Mouse (Mus musculus) MEL (cell line): ENCODE measurements around the gene Bcr. TPM values are rescaled to one million over a fixed set of nuclear protein-coding genes. Genes with fewer than 3 reads are reported as not detected.

ENCODE experiments used
- DNase-seq: peaks from one replicate; pipeline ENCODE4 v3.0.0; 2011; ENCODE audit warnings: low read depth, low spot score
- H3K27ac ChIP-seq: 2 replicates; pipeline ENCODE4 v1.5.1; 2012; ENCODE audit warnings: low read depth, mild to moderate bottlenecking, control low read depth, low read length, moderate library complexity; ENCODE audit not compliant: control insufficient read depth
- H3K27me3 ChIP-seq, 2 experiments: fragments of 150-350 bp in 1 of 2; sonication (generic) in 1 of 2; 2 replicates each; pipeline ENCODE4 v1.6.1; 2012; ENCODE audit warnings: low read length in 2 of 2, mild to moderate bottlenecking in 2 of 2, improper control_type of control experiment in 1 of 2, moderate library complexity in 1 of 2; ENCODE audit not compliant: insufficient read depth in 2 of 2, control insufficient read depth in 1 of 2
- H3K36me3 ChIP-seq, 2 experiments: 2 replicates each; pipeline ENCODE4 v1.6.1; 2012 to 2014; ENCODE audit warnings: low read length in 2 of 2, improper control_type of control experiment in 1 of 2, inconsistent platforms in 1 of 2, mild to moderate bottlenecking in 1 of 2; ENCODE audit not compliant: insufficient read depth in 2 of 2, control insufficient read depth in 1 of 2
- H3K4me1 ChIP-seq, 2 experiments: fragments of 150-350 bp in 1 of 2; sonication (generic) in 1 of 2; 2 replicates each; pipeline ENCODE4 v1.6.1; 2012; ENCODE audit warnings: low read length in 2 of 2, improper control_type of control experiment in 1 of 2, mild to moderate bottlenecking in 1 of 2; ENCODE audit not compliant: insufficient read depth in 2 of 2, control insufficient read depth in 1 of 2
- H3K4me3 ChIP-seq, 2 experiments: fragments of 150-350 bp in 1 of 2; sonication (generic) in 1 of 2; 2 replicates each; pipeline ENCODE4 v1.5.1; 2012; ENCODE audit warnings: low read depth in 2 of 2, low read length in 2 of 2, mild to moderate bottlenecking in 2 of 2, moderate library complexity in 2 of 2, control low read depth in 1 of 2, improper control_type of control experiment in 1 of 2; ENCODE audit not compliant: control insufficient read depth in 1 of 2, insufficient read depth in 1 of 2
- H3K79me2 ChIP-seq: 2 replicates; pipeline ENCODE4 v1.6.1; 2012; ENCODE audit warnings: mild to moderate bottlenecking, low read length, moderate library complexity; ENCODE audit not compliant: control insufficient read depth, poor library complexity, insufficient read depth
- H3K9ac ChIP-seq: 2 replicates; pipeline ENCODE4 v1.6.1; 2012; ENCODE audit warnings: low read depth, mild to moderate bottlenecking, control low read depth, low read length, moderate library complexity; ENCODE audit not compliant: control insufficient read depth, poor library complexity, severe bottlenecking
- H3K9me3 ChIP-seq: fragments of 150-350 bp; sonication (generic); replicated peaks from 2 replicates; pipeline ENCODE4 v1.6.1; 2012; ENCODE audit warnings: mild to moderate bottlenecking, low read length, improper control_type of control experiment, moderate library complexity; ENCODE audit not compliant: insufficient read depth
- BHLHE40 ChIP-seq: IDR thresholded peaks from 2 replicates; pipeline ENCODE4 v1.6.1; 2012; ENCODE audit warnings: low read depth, mild to moderate bottlenecking, inconsistent platforms, low read length, improper control_type of control experiment, borderline replicate concordance
- EP300 ChIP-seq, 2 experiments: IDR thresholded peaks; 2 replicates each; pipeline ENCODE4 v1.6.1; 2011; ENCODE audit warnings: improper control_type of control experiment in 2 of 2, low read length in 2 of 2, low read depth in 1 of 2, mild to moderate bottlenecking in 1 of 2
- GABPA ChIP-seq: IDR thresholded peaks from 2 replicates; pipeline ENCODE4 v1.6.1; 2012; ENCODE audit warnings: low read depth, mild to moderate bottlenecking, inconsistent platforms, low read length, improper control_type of control experiment, moderate library complexity
- GATA1 ChIP-seq: IDR thresholded peaks from 2 replicates; pipeline ENCODE4 v1.6.1; 2011; ENCODE audit warnings: low read depth, low read length, improper control_type of control experiment
- JUND ChIP-seq: IDR thresholded peaks from 2 replicates; pipeline ENCODE4 v1.6.1; 2011; ENCODE audit warnings: low read depth, mild to moderate bottlenecking, improper control_type of control experiment, low read length
- KAT2A ChIP-seq: conservative IDR thresholded peaks from 2 replicates; pipeline ENCODE4 v1.6.1; 2012; ENCODE audit warnings: low read depth, low read length, improper control_type of control experiment, inconsistent platforms
- MAFK ChIP-seq: IDR thresholded peaks from 2 replicates; pipeline ENCODE4 v1.6.1; 2011; ENCODE audit warnings: low read depth, mild to moderate bottlenecking, low read length, improper control_type of control experiment, borderline replicate concordance
- MAX ChIP-seq: IDR thresholded peaks from 2 replicates; pipeline ENCODE4 v1.6.1; 2011; ENCODE audit warnings: low read length, improper control_type of control experiment
- MYB ChIP-seq: IDR thresholded peaks from 2 replicates; pipeline ENCODE4 v1.6.1; 2011; ENCODE audit warnings: mild to moderate bottlenecking, low read depth, low read length, improper control_type of control experiment
- MYC ChIP-seq: IDR thresholded peaks from 2 replicates; pipeline ENCODE4 v1.6.1; 2011; ENCODE audit warnings: low read depth, mild to moderate bottlenecking, low read length, improper control_type of control experiment, moderate library complexity
- NELFE ChIP-seq: IDR thresholded peaks from 2 replicates; pipeline ENCODE4 v1.6.1; 2011; ENCODE audit warnings: low read depth, low read length, improper control_type of control experiment
- POLR2A ChIP-seq, 2 experiments: IDR thresholded peaks; 2 replicates each; pipeline ENCODE4 v1.6.1; 2011 to 2012; ENCODE audit warnings: low read length in 2 of 2, mild to moderate bottlenecking in 2 of 2, control low read depth in 1 of 2, improper control_type of control experiment in 1 of 2, low read depth in 1 of 2, moderate library complexity in 1 of 2; ENCODE audit not compliant: control insufficient read depth in 1 of 2, insufficient read depth in 1 of 2, poor library complexity in 1 of 2
- RAD21 ChIP-seq: IDR thresholded peaks from 2 replicates; pipeline ENCODE4 v1.6.1; 2011; ENCODE audit warnings: mild to moderate bottlenecking, low read depth, low read length, improper control_type of control experiment
- SIN3A ChIP-seq: IDR thresholded peaks from 2 replicates; pipeline ENCODE4 v1.6.1; 2012; ENCODE audit warnings: low read length, improper control_type of control experiment, inconsistent platforms
- TBP ChIP-seq: IDR thresholded peaks from 2 replicates; pipeline ENCODE4 v1.8.0; 2011; ENCODE audit warnings: low read depth, low read length, improper control_type of control experiment
- TCF12 ChIP-seq: IDR thresholded peaks from 2 replicates; pipeline ENCODE4 v1.6.1; 2014; ENCODE audit warnings: low read depth, mild to moderate bottlenecking, inconsistent platforms, low read length, improper control_type of control experiment, moderate library complexity
- UBTF ChIP-seq: IDR thresholded peaks from 2 replicates; pipeline ENCODE4 v1.6.1; 2012; ENCODE audit warnings: low read depth, mild to moderate bottlenecking, inconsistent platforms, low read length, improper control_type of control experiment, moderate library complexity, borderline replicate concordance; ENCODE audit not compliant: insufficient read depth
- USF2 ChIP-seq, 2 experiments: IDR thresholded peaks; 2 replicates each; pipeline ENCODE4 v1.6.1; 2011 to 2012; ENCODE audit warnings: improper control_type of control experiment in 2 of 2, low read length in 2 of 2, borderline replicate concordance in 1 of 2, inconsistent platforms in 1 of 2, low read depth in 1 of 2, mild to moderate bottlenecking in 1 of 2; ENCODE audit not compliant: insufficient read depth in 1 of 2
- ZKSCAN1 ChIP-seq: IDR thresholded peaks from 2 replicates; pipeline ENCODE4 v1.6.1; 2012; ENCODE audit warnings: low read depth, mild to moderate bottlenecking, inconsistent platforms, low read length, improper control_type of control experiment, moderate library complexity
- ZNF384 ChIP-seq: IDR thresholded peaks from 2 replicates; pipeline ENCODE4 v1.6.1; 2012; ENCODE audit warnings: low read depth, mild to moderate bottlenecking, inconsistent platforms, low read length, improper control_type of control experiment
- polyA plus RNA-seq, 2 experiments: library from polyadenylated mRNA; stranded (reverse) in 1 of 2; unstranded in 1 of 2; fragments of >175 nt in 1 of 2; fragments of >200 nt in 1 of 2; gene quantifications; 2 replicates each; pipeline versions ENCODE4 v1.2.1 to v1.2.4; 2012; ENCODE audit warnings: low replicate concordance in 2 of 2, low read depth in 1 of 2; ENCODE audit not compliant: insufficient read length in 2 of 2, insufficient read depth in 1 of 2, missing spikeins in 1 of 2
- total RNA-seq: library from RNA; depleted of rRNA; stranded (reverse); fragments of 300-350 nt; gene quantifications from 2 replicates; pipeline ENCODE4 v1.2.3, GENCODE M21; 2012

Gene Bcr
- total and polyA plus RNA-seq, 3 experiments = not detected

DNA sequence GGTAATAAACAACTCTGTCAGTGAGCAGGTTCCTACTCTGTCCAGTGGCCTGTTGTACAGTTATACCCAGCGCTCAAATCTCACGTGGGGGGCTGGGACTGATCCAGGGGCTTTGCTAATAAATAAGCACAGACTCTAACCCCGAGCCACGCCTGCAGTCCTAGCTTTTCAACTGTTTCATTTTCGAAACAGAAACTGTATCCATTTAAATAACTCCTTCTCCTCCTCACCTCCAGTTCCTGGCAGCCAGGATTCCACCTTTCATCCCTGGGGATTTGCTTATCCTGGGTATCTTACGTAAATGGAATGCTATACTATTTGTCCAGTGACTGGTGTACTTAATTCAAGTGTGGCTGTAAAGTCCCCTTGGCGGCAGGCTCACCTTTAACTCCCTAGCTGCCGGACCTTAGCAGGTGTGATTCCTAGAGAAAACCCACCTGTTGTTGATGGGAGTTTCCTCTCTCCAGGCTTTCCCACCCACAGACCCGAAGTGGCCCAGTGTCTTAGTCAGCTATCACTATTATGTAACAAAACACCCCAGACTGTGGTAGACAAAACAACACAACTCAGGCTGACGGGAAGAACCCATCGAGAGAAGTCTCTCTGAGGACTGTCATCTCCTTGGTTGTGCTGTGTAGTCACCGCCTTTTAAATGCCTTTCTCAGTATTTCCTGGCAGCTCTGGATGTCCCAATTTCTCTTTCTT, 8.4 kb downstream of the Bcr start:
- H3K27me3 ChIP-seq = no peaks in the 10 kb centered on the region
- H3K9ac ChIP-seq = no peak overlapping the region
- H3K27ac ChIP-seq = no peak overlapping the region
- TF ChIP-seq UBTF = no peak
- TF ChIP-seq SIN3A = no peak
- no peak for TF ChIP-seq GABPA
- no peak for TF ChIP-seq EP300 (IDR thresholded peaks at IDR 0.05; ENCODE audit: low read depth in 1 of 2, low read length in 2 of 2)
- TF ChIP-seq NELFE = no peak
- no peak for TF ChIP-seq TBP
- TF ChIP-seq JUND = no peak
- no peak for TF ChIP-seq GATA1
- TF ChIP-seq ZNF384 = no peak
- TF ChIP-seq MYB = no peak
- no peak for TF ChIP-seq RAD21
- no peak for TF ChIP-seq POLR2A (IDR thresholded peaks at IDR 0.05; ENCODE audit: control insufficient read depth in 1 of 2, insufficient read depth in 1 of 2, low read depth in 1 of 2, low read length in 2 of 2, poor library complexity in 1 of 2)
- no peak for TF ChIP-seq MAFK
- no peak for TF ChIP-seq MAX
- TF ChIP-seq TCF12 = no peak
- H3K36me3 ChIP-seq = no peaks in the 10 kb centered on the region
- H3K4me3 ChIP-seq = no peak overlapping the region
- DNase-seq = no peak
- no peaks in the 10 kb centered on the region for H3K79me2 ChIP-seq
- H3K9me3 ChIP-seq = no peaks in the 10 kb centered on the region
- no peaks in the 10 kb centered on the region for H3K4me1 ChIP-seq

DNA sequence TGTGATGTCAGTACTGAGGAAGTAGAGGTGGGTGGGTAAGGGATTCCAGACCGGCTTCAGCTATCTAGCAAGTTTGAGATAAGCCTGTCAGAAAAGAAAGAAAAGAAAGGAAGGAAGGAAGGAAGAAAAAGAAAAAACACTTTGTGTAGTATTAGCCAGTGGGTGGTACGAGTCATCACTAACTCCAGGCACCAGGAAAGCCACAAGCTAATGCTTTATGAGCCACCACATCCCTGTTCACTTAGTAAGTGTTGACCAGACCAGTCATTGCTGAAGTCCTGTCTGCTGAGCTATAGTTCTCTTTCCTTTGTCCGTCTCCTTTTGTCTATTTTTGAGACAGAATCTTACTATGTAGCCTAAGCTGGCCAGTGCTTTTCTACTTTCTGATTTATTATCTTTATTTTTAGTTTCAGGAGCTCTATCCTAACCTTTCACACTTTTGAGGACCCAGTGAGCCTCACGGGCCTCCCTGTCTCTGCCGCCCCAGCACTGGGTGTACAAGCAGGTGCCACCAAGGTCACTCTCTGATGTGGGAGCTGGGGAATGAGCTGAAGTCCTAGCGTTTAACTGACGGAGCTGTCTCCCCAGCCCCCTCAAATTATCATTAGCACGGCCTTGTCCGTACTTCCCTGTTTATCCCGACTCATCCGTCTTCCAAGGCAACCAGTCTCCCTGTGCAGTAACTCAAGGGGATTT, 10.0 kb downstream of the Bcr start:
- no peaks in the 10 kb centered on the region for H3K79me2 ChIP-seq
- no peaks in the 10 kb centered on the region for H3K27me3 ChIP-seq
- H3K27ac ChIP-seq = no peak overlapping the region
- no peak for DNase-seq
- no peaks in the 10 kb centered on the region for H3K9me3 ChIP-seq
- H3K9ac ChIP-seq = no peak overlapping the region
- no peak overlapping the region for H3K4me3 ChIP-seq
- H3K4me1 ChIP-seq = no peaks in the 10 kb centered on the region
- H3K36me3 ChIP-seq = no peaks in the 10 kb centered on the region
- no peak for TF ChIP-seq KAT2A
- no peak for TF ChIP-seq MAFK
- no peak for TF ChIP-seq MYC
- TF ChIP-seq USF2 (IDR thresholded peaks at IDR 0.05; ENCODE audit: borderline replicate concordance in 1 of 2, insufficient read depth in 1 of 2, low read depth in 1 of 2, low read length in 2 of 2) = no peak
- no peak for TF ChIP-seq POLR2A (IDR thresholded peaks at IDR 0.05; ENCODE audit: control insufficient read depth in 1 of 2, insufficient read depth in 1 of 2, low read depth in 1 of 2, low read length in 2 of 2, poor library complexity in 1 of 2)
- TF ChIP-seq BHLHE40 = no peak
- no peak for TF ChIP-seq ZKSCAN1
- TF ChIP-seq GABPA = no peak
